Mouse (Mus musculus) thymus, postnatal 4 days (tissue): ENCODE data around the gene Ric8a.

Experiments used
- DNase-seq: peaks from one replicate; pipeline ENCODE4 v3.0.0; 2021

Ric8a gene

DNA sequence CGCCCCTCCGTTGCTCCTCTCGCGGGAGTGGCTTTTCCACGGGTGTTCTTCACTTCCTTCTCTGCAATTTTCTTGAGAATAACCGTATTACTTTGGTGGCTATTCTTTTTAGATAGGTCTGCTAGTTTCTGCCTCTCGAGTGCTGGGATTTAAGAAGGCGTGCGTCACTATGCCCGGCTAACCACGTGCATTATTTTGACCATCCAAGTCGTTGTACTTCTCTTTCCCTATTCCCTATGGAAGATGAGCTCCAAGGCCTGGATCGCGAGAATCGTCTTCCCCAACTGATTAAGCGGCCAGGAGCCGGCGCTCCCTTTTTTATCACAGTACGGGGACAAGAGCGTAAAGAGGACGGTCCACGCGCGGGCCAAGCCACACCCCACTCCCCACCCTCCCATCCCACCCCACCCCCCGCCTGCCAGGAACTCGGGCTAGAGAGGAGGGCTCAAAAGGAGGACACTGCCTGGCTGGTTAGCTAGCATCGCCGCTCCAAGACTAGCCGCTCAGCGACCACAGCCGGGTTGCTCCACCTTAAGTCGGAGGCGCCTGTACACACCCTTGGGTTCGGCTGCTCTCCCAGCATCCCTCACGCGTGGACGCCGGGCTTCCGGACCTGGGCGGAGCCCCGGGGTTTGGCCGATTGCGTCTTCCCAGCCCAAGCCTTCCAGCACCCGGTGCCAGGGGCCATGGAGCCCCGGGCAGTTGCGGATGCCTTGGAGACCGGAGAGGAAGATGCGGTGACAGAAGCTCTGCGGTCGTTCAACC lies at the start of gene Ric8a:
Gene Ric8a (plus strand): TSS at position 173 of the 765 bp plus-strand sequence.
- peak; percentile 88 for DNase-seq

DNA sequence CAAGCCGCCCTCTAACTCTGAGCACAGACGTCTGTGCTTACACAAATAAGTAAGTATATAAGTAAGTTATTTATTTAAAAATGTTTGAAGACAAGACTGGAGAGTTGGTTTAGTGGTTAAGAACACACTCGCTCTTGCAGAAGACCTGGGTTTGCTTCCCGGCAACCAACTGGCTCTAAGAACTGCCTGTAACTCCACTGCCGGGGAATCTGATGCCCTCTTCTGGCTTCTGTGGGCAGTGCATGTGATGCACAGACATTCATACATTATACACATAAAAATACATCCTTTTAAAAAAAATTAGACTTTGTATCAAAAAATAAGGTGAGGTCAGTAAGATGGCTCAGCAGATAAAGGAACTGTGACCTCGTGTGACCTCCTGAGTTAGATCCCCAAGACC lies 46.3 kb upstream of the Ric8a start:
- DNase-seq = peak; percentile 30

DNA sequence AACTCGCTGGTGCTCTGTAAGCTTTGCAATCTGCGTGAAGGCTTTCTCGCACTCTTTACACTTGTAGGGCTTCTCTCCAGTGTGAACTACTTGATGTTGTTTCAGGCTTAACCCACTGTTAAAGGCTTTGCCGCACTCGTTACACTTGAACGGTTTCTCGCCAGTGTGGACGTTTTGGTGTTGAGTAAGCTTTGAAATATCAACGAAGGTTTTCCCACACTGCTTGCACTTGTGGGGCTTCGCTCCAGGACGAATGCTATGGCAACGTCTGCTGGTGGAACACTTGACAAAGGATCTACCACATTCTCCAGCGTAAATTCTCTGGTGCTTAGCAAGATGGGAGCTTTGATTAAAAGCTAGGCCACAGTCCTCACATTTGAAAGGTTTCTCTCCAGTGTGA lies 45.0 kb upstream of the Ric8a start:
- DNase-seq = no peak

DNA sequence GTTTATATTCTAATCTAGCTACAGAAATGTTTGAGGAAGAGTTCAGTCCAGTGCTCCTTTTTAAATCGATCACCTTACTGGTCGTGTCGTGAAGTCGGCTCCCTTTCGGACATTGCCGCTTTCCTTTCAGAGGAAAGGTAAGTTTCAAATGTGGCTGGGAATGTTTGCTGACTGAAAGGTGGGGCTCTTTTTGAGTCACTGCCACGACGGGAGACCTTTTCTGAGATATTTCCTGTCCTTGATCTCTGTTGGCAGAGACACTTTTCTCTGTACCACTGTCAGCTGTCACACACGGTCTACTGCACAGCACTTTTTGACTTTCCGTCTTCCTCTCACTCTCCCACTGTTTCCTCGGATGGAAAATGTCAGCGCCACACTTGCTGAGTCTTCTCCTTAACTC lies 43.9 kb upstream of the Ric8a start:
- no peak for DNase-seq

DNA sequence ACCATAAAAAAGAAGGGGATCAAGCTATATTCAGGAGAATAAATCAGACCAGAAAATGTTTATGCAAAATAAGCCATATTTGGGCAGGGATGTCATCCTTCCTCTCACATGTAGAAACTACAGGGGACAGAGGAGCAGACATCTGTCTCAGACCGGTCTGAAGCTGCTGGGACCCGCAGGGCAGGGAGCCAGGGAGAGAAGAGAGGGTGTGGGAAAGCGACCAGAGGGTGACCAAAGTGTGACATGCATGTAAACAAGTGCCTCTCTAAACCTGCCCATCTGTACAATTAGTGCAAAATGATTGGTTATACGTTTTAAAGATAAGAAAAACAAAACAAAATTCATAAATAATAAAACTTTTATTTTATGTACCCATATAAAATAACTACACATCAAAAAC lies 36.6 kb upstream of the Ric8a start:
- DNase-seq = no peak

DNA sequence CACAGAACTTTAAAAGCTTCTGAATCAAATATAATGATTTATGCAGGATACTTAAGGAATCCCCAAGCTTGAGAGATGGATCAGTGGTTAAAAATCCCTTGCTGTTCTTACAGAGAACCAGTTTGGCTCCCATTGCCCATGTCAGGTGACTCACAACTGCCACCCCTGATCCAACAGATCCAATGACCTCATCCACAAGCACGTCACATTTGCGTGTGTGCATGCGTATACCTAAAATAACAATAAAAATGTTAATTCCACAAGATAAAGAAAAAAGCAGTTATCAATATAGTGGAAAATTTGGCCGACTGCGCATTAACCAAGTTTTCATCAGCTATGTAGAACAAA lies 35.5 kb upstream of the Ric8a start:
- DNase-seq = no peak

DNA sequence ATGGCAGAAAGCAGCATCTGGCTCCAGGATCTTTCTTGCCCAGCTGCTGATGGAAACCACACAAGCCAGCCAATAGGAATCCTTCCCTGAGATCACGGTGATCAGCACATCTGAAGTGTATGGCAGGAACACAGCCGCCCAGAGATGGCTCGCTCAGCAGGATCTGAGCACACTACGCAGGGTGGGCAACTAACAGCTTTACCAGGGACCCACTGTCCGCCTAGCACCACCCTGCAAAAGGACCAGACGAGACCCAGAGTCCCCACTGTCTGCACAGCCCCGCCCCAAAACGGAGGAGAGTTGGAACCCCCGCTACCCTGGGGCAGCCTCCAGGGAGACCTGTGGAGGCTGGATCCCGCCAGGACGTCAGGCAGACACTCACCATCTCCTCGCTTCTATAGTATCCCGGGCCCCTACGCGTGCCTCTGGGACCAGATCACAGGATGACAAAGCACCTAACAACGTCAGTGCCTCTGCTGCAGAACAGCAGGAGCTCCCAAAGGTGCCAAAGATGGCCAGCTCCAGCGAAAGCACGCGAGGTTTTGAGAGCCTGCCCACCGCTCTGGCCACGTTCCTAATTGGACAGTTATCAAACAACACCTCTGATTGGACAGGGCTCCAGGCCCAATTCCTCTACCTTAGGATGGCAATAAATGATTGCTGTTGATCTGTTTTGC lies 35.0 kb upstream of the Ric8a start, which contains the start of gene Zfp941:
Gene Zfp941 (minus strand): TSS at position 526 of the 677 bp plus-strand sequence.
- DNase-seq = no peak

DNA sequence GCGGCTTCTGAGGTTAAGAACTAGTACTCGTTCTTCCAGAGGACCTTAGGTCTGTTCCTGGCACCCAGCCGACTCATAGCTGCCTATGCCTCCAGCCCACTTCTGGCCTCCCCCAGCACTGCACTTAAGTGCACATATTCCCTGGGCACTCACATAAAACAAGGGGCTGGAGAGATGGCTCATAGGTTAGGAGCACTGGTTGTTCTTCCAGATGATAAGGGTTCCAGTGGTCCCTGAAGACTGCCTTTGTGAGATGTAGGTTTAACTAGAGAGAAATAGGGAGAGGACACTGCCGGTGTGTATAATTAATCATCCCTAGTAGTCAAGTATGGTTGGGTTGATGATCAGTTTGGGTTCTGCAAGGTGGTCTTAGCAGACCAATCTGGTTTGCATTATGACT lies 34.0 kb upstream of the Ric8a start:
- no peak for DNase-seq

DNA sequence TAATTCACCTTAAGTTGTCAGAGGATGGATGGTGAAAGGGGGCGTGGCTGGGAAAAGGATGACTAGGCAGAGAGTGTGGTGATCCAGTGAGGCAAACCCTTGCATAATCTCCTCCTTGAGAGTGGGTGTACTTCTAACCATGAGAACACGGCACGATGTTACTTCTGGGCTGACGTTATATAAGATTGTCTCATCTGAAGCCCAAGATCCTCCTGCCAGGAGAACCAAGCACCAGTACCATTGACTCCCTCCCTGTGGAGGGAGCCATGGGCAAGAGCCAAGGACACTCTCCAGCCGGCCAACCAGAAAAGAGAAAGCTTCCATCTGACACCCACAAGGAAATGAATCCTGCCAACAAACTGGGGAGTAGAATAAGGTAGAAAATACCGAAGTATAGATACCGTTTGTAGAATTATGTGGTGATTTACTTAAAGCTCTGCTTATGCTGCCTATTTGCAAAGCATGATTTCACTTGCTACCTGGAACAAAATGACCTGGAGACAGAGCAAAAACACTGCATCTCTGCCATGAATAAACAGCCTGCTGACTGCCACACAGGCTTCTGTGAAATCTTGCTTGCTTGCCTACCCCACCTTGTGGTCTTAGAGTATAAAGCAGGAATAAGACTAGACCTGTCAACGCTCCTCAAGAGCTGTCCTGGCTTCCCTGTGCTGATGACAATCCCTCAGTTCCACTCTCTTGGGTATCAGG lies 28.4 kb upstream of the Ric8a start:
- DNase-seq = no peak

DNA sequence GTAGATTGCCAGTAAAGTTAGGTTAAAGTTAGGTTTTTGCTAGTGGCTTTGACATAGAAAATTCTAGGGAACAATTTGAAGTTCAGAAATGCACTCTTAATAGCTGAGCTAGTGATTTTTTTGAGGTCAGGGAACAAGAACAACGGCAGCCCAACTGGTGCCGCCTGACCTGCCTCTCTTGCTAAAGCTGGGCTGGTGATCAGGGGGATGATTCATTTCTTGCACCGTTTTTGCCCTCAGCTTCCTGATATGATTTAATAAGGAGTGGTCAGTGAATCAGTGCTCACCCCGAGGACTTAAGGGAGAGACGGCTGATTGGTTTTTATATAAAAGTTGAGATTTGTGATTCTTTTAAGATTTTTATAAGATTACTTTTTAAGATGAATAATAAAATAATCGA lies 25.3 kb upstream of the Ric8a start:
- DNase-seq = no peak

DNA sequence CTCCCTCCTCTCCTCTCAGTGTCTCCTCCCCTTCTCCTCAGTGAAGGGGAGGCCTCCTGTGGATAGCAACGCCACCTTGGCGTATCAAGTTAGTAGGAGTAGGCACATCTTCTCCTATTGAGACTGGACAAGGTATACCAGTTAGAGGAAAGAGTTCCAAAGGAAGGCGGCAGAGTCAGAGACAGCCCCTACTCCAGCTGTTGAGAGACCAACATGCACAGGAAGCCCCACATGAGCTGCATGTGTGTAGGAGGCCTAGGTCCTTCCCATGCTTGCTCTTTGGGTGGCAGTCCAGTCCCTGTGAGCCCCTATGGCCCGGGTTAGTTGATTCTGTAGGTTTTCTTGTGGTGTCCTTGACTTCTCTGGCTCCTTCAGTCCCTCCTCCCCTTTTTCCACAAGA lies 23.4 kb upstream of the Ric8a start:
- DNase-seq = no peak

DNA sequence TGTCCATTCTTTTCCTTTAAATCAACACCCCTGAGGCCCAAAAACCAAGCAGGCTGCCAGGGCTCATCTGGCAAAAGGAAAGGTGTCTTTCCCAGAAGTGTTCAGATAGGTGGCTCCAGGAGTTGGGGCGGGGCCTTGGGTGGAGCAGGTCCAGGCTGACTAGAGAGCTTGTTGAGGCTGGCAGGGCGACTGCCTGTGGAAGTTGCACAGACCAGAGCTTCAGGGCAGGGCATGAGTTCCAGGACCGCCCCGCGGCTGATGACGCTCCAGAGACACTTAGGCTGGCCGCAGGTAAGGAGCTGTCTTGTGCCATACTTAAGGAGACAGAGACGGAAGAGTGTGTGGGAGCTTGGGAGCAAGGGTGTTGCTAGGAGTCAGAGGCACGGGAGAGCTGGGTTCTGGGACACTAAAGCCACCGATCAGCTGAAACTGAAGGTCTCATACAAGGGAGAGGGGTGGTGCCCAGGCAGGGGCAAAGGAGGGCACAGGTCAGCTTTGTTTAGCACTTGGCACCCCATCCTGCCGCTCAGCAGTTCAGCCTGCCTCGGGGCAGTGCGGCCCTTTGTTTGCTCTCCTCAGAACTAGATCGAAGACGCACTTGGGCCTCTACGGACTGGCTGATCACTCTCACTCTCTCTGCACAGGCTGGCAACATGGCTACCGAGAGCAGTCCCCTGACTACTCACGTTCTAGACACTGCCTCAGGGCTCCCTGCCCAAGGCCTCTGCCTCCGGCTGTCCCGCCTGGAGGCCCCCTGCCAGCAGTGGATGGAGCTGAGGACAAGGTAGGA lies 21.6 kb upstream of the Ric8a start, which contains the start of gene Urah:
Gene Urah (plus strand): TSS at position 51 of the 790 bp plus-strand sequence.
- DNase-seq = no peak

DNA sequence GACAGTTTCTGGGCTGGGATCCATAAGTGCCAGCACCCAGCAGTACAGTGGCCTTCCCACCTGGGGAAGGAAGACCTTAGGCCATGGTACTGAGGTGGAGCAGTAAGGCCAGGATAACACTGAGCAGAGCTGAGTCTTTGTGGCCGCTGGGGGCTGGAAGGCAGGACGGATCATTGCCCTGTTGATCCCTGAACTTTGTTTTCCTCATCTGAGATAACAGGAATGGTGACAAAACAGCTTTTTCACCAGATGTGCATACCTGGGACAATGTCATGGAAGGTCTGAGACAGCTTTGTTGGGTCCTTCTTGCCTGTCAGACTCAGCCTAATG lies 21.0 kb upstream of the Ric8a start:
- DNase-seq = no peak

DNA sequence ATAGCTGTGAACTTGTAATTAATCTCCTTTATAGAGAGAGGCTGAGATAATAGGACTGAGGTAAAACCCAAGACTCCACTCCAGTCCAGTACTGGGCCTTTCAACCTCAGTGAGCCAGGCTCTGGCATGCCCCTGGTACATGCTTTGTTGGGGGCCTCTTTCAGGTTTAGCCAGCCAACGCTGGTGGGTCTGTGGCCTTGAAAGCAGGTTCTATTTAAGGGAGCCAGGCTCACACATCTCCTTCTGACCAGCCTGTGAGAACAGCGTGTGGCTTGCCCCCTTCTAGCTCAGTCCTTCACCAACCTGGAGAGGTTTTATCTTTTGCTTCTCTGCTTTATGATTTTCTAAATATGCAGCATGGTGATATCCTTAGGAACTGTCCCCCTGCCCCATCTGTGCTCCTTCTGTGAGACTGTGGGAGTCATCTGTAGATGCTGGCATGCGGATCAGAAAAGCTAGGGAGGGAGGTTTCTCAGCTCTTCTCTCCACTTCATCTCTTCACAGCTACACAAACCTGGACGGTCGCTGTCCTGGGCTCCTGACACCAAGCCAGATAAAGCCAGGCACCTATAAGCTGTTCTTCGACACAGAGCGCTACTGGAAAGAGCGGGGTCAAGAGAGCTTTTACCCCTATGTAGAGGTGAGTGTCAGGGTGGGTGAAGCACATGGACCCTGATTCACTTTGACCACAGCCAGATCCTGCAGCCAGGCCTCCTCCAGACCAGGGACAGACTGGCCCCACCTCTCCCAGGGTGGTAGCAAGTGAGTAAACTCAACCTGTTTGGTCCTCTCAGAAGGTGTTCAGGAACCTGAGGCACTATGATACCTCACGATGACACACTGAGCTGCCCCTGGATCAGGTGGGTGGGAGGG lies 20.3 kb upstream of the Ric8a start:
- no peak for DNase-seq

DNA sequence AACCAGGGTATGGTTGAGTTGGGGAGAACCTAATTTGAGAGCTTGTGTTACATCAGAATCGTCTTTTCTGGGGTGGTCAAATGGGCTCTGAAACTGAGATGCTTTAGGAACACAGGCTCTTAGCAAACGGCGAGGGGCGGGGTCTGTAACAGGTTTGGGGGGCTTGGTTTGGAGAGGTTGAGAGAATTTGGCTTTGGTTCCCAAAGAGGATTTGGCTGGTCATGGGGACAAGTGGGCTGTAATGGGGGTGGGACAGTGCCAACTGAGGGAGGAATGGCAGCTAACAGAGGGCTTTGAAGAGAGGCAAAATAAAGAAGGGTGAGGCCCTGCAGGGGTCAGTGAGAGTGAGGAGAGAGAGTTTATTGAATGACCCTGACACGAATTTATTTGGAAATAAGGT lies 17.2 kb upstream of the Ric8a start:
- no peak for DNase-seq

DNA sequence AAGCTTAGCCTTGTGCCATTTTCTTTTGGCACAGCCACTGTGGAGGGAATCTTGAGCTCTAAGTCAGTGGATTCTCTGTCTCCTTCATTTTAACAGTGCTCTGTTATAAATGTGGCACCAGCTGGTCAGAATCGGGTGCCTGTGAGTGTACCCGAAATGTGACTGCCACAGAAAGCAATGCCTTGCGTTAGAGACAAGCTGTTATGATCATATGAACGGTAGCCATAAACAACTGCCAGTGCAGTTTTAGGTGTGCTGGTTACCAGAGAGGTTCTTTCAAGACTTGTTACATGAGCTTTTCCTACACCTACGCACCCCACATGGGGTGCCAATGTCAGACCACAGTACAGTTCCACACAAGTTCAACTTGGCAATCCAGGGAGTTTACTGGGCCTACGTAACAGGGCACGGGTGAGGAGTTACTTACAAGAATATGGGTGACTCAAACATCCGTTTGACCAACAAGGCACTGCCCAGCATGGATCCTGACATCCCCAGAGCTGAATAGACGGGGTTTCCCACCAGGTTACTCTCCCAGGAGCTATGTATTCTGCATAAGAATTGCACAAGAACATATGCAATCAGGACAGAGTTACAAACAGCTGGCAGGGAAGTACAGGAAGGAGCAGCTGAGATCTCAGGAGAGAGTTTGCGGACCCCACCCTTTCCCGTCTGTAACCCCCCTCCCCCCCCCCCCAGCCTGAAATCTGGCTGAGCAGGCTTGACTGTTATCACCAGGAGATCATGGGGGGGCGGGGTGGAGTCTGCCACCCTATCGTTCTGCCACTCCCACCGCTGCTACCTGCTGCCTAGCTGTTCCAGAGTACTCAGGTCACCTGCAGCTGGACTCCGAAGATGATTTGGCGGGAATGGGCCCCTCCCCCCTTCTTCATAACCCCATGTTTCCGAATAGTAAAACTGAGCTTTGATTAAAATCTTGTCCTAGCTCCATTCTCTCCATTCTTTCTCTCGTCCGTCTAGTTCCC lies 15.7 kb upstream of the Ric8a start:
- DNase-seq = no peak

DNA sequence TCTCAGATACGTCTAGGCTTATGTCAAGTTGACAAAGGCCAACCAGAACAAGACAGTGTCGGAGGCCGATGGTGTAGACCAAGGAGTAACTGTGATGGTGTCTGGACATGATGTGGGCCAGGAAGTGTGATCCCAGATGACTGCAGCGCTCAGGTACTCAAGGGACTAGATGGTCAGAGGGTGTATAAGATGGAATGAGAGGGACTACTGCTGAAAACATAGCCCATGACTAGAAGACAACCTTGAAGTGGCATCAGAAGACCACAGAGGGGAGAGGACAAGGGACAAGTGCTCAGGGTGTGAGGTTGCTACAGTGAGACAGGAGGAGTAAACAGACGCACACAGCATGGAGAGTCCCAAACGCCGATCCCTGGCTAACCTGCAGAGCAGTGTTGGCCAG lies 13.0 kb upstream of the Ric8a start:
- no peak for DNase-seq

DNA sequence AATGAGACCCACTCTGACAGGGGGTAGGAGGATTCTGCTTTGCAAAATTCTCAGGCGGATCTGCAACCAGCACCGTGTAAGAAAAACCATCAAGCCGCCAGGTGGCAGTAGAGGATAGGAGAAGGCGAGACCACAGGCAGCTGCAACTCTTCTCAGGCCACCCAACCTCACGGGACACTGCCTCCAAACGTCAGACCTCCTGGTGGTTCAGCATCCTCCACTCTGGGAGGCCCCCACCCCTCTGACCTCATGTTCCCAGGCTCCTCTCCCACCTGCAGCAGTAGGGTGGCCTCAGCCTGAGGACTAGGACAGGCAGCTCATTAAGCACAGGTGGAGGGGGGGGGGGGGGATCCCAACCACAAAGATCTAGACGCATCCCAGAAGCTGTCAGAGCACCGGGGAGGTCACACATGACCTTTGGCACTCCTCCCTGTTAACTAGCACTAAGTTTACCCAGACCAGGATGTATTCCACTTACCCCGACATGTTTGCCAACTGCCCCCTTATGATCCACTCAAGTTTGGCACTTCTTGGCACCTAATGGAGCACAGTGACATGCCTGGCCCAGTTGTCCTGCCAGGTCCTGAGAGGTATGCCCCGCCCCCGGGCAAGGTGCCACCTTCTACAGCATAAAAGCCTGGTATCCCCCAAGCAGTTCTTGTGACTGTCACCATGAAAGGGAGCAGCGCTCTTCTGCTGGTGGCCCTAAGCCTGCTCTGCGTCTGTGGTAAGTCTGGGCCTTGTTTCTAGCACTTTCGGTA lies 11.7 kb upstream of the Ric8a start, which contains the start of gene Scgb1c1:
Gene Scgb1c1 (plus strand): TSS at position 643 of the 761 bp plus-strand sequence.
- peak; percentile 98 for DNase-seq

DNA sequence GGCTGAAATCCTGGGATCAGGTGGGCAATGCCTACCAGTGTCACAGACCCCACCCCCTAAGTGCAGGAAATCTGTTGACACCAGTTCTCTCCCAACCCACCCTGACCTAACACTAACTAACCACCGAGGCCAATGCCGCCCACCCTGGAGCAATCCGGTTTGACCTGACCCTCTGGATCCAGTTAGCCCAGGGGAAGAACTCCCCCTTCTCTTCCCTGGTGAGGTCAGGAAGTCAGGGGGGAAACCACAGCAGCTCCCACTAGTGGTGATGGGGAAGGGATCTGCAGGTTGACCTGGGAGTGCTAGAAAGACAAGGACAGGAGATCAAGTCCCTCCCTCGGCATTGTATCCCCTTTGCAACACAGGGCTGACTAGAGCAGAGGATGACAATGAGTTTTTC lies 11.1 kb upstream of the Ric8a start:
- DNase-seq = no peak

DNA sequence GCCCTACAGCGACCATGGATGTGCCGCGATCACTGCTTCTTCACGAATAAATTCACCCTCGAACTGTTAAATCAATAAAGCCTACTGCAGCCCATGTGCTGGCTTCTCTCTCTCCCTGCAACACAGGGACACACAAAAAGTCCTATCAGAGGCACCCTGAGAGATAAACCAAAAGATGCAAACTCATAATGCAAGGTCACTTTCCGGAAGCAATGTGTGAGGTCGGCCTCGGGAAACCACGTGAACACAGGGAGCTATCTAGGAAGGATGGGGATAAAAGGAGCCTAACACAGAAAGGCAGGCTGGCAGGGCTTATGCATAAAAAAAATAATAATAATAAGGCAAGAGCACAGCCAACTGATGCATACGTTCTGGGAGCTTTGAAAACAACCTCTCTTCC lies 10.1 kb upstream of the Ric8a start:
- no peak for DNase-seq
